Mouse (Mus musculus): ENCODE measurements around the gene Svbp. TPM values are rescaled to one million over a fixed set of nuclear protein-coding genes. Genes with fewer than 3 reads are reported as not detected.

Svbp gene
- total RNA-seq, 1 experiment from 2014 or later, result 50.2 TPM

DNA sequence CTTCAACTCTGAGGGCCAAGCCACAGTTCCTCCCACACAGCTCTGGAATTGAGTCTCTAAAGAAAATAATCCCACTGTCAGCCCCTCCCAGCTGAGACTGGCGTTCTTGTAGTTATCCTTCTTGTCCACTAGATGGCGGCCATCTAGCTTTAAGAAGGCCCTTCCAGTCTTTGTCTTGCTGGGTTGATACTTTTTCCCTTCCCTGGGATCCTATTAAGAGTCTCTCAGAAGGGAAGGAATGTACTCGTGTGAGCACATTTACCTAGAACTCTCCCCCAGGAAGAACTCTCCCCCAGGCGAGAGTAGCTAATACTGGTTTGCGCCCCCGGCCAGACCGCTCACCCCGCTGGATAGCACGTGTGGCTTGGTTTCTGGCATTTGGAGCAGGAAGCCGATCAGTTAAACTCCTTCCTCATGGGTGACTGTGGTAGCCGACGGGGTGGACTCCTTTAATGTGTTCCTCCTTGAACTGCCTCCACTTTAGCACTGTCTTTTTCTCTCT lies 44.1 kb downstream of the Svbp start:
- ATAC-seq (ENCODE audit: extremely low read depth, insufficient number of reproducible peaks, low FRiP score, poor library complexity, severe bottlenecking), result peak; percentile 84

DNA sequence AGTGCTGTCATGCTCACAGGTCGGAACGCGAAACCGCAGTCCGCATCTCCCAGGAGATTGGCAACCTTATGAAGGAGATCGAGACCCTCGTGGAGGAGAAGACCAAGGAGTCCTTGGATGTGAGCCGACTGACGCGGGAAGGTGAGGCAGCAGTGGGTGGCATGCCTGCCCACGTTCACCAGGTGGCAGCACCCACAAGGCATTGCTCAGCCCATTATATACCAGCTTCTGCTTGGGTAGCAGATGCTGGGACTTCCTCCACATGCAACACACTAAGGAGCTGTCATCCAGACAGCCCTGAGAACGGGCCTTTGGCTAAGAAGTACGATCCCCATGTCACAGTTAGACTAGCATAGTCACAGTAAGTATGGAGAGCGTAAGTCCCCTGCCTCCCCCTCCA lies 46.6 kb downstream of the Svbp start:
- no peak for ATAC-seq (ENCODE audit: extremely low read depth, insufficient number of reproducible peaks, low FRiP score, poor library complexity, severe bottlenecking)

DNA sequence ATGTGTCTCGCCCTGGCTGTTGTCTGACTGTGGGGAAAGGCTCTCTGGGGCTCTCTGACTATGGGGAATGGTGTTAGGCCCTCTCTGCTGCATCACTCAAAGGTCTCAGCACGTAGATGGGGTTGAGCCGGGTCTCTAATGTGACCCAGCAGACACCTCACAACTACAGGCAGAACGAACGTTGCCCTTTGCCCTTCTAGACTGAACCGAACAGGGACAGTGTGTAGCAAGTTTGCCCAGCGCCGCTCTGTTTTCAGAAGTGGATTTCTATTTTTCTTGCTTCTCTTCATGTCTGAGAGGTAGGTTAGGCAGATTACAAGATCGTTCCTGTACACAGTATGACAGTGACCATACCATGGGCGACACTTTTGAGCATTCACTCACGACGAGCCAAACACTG lies 47.5 kb downstream of the Svbp start:
- no peak for ATAC-seq (ENCODE audit: extremely low read depth, insufficient number of reproducible peaks, low FRiP score, poor library complexity, severe bottlenecking)

- ATAC-seq (ENCODE audit: extremely low read depth, insufficient number of reproducible peaks, low FRiP score, poor library complexity, severe bottlenecking), result no peak
These were observed 49.5 kb downstream of the Svbp start for GRCm38 (mm10) chr4:119244468-119245240.

GRCm38 (mm10) chr4:119245556-119245955 lies 50.5 kb downstream of the Svbp start:
- no peak for ATAC-seq (ENCODE audit: extremely low read depth, insufficient number of reproducible peaks, low FRiP score, poor library complexity, severe bottlenecking)

DNA sequence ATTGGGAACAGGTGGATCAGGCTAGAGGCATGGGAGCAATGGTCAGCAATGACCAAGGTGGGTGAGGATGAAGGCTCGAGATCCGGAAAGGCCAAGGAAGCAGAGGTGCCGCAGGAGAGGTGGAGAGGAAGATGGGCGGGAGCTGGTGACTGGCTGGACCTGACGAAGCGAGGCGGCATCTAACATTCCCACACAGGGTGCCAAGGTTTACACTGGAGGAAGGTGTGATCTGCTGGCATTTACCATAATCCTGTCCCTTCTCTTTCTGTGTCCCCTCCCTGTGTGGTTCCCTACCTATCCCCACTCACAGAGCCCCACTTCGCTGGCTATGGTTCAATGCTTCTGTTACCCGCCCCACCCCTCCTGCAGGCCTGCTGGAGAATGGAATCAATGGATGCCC lies 50.9 kb downstream of the Svbp start:
- ATAC-seq (ENCODE audit: extremely low read depth, insufficient number of reproducible peaks, low FRiP score, poor library complexity, severe bottlenecking), result no peak

DNA sequence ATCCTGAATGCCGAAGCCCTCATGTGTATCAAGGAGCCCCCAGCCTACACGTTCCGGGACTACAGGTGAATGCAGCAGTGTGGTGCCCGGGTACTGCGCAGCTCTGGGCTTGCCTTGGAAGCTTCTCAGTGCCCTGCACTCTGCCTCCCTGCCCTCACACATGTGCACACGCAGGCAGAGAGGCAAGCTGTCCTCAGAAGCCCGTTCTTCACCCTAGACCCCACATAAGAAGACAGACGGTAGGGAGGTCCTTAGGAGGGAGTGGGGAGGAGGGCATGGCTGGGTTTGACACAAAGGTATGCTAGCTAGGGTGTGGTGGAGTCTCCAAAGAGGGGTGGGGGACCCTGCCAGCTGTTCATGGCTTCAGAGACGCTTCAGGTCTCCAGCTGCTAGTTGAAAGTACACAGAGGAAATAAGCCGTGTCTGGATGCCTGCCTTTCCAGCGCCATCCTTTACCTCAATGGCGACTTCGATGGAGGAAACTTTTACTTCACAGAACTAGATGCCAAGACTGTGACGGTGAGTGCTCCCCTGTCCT lies 51.7 kb downstream of the Svbp start:
- ATAC-seq (ENCODE audit: extremely low read depth, insufficient number of reproducible peaks, low FRiP score, poor library complexity, severe bottlenecking), result no peak

DNA sequence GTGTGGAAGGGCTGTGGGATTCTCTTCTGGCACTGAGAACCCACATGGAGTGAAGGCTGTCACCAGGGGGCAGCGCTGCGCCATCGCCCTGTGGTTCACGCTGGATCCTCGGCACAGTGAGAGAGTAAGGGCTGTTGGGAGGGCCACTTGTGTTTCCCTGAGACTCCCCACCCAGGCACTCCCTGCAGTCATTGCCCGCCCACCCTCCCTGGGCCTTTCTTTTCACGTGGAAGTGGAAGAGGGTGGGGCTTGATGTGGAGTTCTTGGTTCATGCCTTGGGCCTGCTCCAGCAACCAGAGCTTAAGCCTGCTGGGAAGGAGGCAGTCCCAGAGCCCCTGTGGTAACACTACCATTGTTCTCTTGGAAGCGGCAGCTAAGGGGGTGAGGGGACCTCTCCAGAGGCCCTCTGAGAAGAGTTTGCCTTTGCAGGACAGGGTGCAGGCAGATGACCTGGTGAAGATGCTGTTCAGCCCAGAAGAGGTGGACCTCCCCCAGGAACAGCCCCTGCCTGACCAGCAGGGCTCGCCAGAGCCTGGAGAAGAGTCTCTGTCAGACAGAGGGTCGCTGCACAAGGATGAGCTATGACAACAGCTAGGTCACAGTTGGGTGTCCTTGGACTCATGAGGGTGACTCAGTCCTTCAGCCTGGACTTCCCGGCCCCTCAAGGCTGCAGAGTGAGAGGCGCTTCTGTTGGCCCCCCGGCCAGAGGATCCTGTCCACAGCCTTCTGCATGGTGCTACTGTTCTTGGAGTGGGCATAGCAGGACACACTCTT lies 52.5 kb downstream of the Svbp start:
- ATAC-seq (ENCODE audit: extremely low read depth, insufficient number of reproducible peaks, low FRiP score, poor library complexity, severe bottlenecking), result peak; percentile 53; the same call in 1 of the 2 replicates

- no peak for ATAC-seq (ENCODE audit: extremely low read depth, insufficient number of reproducible peaks, low FRiP score, poor library complexity, severe bottlenecking)
These were observed 53.4 kb downstream of the Svbp start for GRCm38 (mm10) chr4:119248407-119248965.

Other genes starting within 250 kb of the Svbp start
- gene Lao1, start 233.7 kb upstream of the Svbp start, total RNA-seq (2017), result not detected in 2 replicates
- gene Slc2a1, start 86.6 kb upstream of the Svbp start, total RNA-seq (2017), result 70.1 and 76.1 TPM in 2 replicates
- 6.9 and 10.3 TPM in 2 replicates for gene Zfp691, start 21.1 kb upstream of the Svbp start, total RNA-seq (2017)
- 0.12 and 0.49 TPM in 2 replicates for gene Ermap, start 5.3 kb upstream of the Svbp start, total RNA-seq (2017)
- not detected in 2 replicates for gene Tmem269, start 22.9 kb downstream of the Svbp start, total RNA-seq (2017)
- gene AU022252, start 37.4 kb downstream of the Svbp start, total RNA-seq (2017), result 5.9 and 8.1 TPM in 2 replicates
- 1.9 and 3.7 TPM in 2 replicates for gene P3h1, start 37.6 kb downstream of the Svbp start, total RNA-seq (2017)
- not detected in 2 replicates for gene Cldn19, start 60.1 kb downstream of the Svbp start, total RNA-seq (2017)
- gene Ybx1, start 99.3 kb downstream of the Svbp start, total RNA-seq (2017), result 380 and 442 TPM in 2 replicates
- gene Ppih, start 125.2 kb downstream of the Svbp start, total RNA-seq (2017), result 23.7 and 27.5 TPM in 2 replicates
- gene Ccdc30, start 220.2 kb downstream of the Svbp start, total RNA-seq (2017), result 0.93 and 2.5 TPM in 2 replicates
- gene Ppcs, start 227.1 kb downstream of the Svbp start, total RNA-seq (2017), result 13.9 and 14.1 TPM in 2 replicates
- gene Zmynd12, start 227.5 kb downstream of the Svbp start, total RNA-seq (2017), result 0.25 TPM in 1 of 2 replicates, not detected in the other